Mouse (Mus musculus) ES-CJ7 (cell line): ENCODE measurements around the gene Radil.
A peak's percentile ranks its signal among the peaks of the same experiment; 100 is the strongest.

ENCODE experiments used
- DNase-seq: peaks from one replicate; pipeline ENCODE4 v3.0.0; 2011; ENCODE audit warnings: low read depth, low spot score

Radil gene

GRCm38 (mm10) chr5:142448623-142449022 lies 102.3 kb downstream of the Radil start:
- DNase-seq, result no peak

- peak; percentile 94 for DNase-seq
Observed at GRCm38 (mm10) chr5:142448076-142448475, 102.8 kb downstream of the Radil start.

DNA sequence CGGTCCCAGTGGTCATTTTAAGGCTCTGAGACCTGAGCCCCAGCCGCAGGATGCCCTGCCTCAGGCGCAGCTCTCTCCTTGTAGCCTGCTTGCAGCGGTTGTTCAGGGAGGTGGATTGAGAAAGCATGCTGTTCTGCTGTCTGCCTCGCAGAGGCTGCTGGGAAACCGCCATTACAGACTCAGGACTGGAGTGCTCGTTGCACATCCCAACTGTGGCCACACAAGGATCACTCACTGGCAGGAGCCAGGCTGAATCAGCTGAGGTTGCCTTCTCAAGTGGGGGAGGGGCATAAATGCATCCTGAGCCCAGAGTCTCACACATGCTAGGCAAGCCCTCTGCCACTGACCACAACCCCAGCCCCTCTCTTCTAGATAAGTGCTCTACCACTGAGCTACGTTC lies 105.2 kb downstream of the Radil start:
- DNase-seq, result peak; percentile 69

DNA sequence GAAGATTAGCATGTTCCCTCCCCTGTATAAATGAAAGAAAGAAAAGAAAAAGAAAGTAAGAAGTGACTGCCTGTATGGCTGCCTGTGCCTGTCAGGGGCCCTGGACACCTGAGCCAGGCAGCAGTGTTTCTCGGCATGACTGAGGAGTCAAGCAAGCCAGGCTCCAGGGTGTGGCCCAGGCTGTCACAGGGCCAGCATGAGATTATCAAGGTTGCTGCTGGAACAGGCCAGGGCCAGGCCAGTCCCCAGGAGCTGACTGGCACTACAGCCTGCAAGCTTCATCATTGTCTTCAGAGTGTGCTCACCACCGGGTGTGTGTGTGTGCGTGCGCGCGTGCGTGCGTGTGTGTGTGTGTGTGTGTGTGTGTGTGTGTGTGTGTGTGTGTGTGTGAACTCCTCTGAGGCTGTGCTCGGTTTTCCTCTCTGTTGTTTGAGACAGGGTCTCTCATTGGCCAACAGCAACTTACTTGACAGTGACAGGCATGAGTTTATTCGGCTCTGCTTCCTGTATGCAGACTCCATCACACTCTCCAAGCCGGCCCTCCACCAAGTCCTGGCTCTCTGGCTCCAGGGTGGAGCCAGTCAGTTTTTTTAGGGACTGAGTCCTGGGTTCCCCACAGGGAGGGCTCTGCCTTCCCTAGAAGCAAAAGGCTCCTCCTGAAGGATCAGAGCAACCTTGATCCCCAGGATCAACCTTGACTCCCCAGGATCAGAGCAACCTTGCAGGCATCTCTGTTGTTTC lies 105.9 kb downstream of the Radil start:
- DNase-seq, result no peak

DNA sequence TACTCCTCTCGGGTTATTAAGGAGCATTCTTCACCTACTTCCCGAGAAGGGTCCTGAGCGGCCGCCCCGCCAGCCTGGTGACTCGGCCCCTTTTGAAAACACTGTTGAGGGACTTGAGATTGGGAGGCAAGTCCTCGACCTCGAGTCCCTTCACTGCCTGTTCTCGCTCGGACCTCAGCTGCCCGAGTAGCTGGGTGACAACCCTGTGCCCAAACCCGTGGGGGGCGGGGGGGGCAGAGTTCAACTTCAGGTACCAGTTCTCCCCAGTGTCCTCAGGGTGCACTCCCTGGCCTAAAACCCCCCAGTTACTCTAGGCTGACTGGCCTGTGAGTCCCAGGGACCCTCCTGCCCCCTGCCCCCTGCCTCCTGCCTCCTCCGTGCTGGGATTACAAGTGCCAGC lies 106.9 kb downstream of the Radil start:
- no peak for DNase-seq

DNA sequence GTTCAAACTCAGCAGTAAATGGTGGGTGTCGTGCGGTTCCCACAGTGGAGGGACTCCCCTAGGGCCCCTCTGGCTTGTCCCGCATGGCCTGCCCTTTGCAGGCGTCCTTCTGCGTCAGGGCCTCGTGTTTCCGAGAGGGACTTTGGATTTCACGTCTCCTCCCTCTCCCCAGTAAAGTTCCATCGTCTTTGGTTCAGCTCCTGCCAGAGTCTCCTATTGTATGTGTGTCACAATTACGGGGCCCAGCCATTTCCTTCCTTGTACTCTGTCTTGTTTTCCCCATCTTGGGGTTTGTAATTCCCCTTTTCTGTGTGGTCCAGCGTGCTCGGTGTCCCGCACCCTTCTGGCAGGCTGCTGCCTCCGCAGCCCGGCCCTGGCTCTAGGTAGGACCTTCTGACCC lies 107.4 kb downstream of the Radil start:
- DNase-seq, result no peak

- DNase-seq, result no peak
Observed at GRCm38 (mm10) chr5:142442045-142442440, 108.9 kb downstream of the Radil start.

GRCm38 (mm10) chr5:142441332-142442044 lies 109.4 kb downstream of the Radil start:
- DNase-seq, result peak; percentile 41

DNA sequence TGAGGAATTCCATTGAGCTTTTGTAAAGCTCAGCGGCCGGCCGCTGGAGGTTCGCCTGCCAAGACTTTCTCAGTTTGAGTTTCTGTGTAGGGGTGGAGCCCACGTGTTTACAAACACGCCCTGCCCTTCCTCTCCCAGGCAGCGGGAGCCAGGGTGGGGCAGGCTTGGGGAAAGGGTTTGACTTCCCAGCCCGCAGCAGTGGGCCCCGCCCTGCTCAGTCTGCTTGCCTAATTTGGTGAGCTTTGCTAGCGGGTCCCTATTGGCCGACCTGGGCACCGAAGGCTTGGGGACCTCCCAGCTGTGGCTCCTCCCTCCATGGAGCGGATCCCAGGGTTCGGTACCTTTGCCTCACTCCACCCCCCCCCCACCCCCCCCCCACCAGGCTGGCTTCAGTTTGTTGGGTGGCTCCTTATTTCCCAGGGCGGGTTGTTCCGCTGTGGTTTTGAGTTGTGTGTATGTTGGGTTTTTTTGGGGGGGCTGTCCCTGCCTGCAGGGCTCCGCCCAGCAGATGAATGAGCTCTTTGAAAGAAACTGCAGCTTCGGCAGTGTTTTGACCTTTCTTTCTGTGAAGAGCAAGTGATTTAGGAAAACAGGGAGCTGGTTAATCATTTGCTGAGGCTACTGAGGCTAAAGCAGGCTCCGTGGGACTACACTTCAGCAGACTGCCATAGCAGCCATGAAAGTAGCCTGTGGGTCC lies 110.3 kb downstream of the Radil start:
- DNase-seq, result peak; percentile 99

DNA sequence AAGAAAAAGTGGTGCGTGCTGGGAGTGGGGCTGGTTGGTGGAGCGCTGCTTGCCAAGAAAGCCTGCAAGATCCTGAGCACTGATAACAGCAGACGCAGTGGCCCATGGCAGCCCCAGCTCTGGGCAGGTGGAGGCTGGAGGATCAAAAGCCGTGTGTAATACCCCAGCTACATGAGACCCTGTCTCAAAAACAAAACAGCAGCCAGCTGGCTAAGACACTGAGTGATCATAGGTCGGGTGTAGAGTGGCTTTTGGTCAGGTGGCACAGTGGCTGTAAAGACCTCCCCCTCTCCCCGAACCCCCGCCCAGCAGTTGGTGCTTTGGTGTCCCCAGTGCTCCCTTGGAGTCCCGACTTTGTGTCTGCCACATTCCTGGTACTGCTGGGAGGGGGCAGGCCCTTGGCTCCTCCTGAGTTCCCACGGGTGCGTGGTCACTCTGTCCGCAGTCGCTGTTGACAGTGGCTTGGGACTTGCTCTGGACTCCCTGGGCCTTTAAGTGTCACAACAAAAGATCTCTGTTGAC lies 110.9 kb downstream of the Radil start:
- DNase-seq, result no peak

GRCm38 (mm10) chr5:142438380-142438938 lies 112.4 kb downstream of the Radil start:
- DNase-seq, result no peak

GRCm38 (mm10) chr5:142435736-142436135 lies 115.2 kb downstream of the Radil start:
- no peak for DNase-seq
